Mouse (Mus musculus): Measurements from ENCODE around the gene Ly6g6e. TPM values are rescaled to one million over a fixed set of nuclear protein-coding genes. Genes with fewer than 3 reads are reported as not detected.

Gene Ly6g6e
- polyA plus RNA-seq, 1 experiment, result not detected

GRCm38 (mm10) chr17:35066084-35066483 is 10.6 kb upstream of the Ly6g6e start, which contains the start of gene Mpig6b:
Gene Mpig6b, minus strand, starts transcription at chr17:35066184.
- Histone ChIP-seq H3K4me3 (ENCODE audit: insufficient read depth, poor library complexity, severe bottlenecking) (no peak within 1 kb of the TSS), H3K79me3 (ENCODE audit: low read depth) (no peaks in the 10 kb centered on the region), H3ac (ENCODE audit: control insufficient read depth, insufficient read length, low read depth) (no peak within 1 kb of the TSS), H3K79me2 (ENCODE audit: control insufficient read depth, insufficient read depth) (no peaks in the 10 kb centered on the region), H3K27me3 (ENCODE audit: control insufficient read depth, insufficient read depth, insufficient read length) (peaks cover 3% of the 10 kb centered on the region), H3K36me3 (ENCODE audit: control insufficient read depth, insufficient read depth) (peaks cover 7% of the 10 kb centered on the region)
- TF ChIP-seq CEBPB (IDR thresholded peaks at IDR 0.05; ENCODE audit: low read depth) (no peak), MYOD1 (IDR thresholded peaks at IDR 0.05; ENCODE audit: control insufficient read depth, insufficient read length, low read depth) (no peak), FOSL1 (IDR thresholded peaks at IDR 0.05; ENCODE audit: insufficient read depth, low read length, poor library complexity, severe bottlenecking) (no peak), MYOG (IDR thresholded peaks at IDR 0.05; ENCODE audit: control insufficient read depth, extremely low read depth, insufficient read length) (no peak), USF1 (IDR thresholded peaks at IDR 0.05; ENCODE audit: low read depth) (no peak), MAX (IDR thresholded peaks at IDR 0.05) (no peak), CTCF (IDR thresholded peaks at IDR 0.05; ENCODE audit: control insufficient read depth, insufficient read depth, insufficient read length) (no peak)

- Histone ChIP-seq H3ac (ENCODE audit: control insufficient read depth, insufficient read length, low read depth) (no peak overlapping the region), H3K27me3 (ENCODE audit: control insufficient read depth, insufficient read depth, insufficient read length) (peaks cover 3% of the 10 kb centered on the region), H3K79me2 (ENCODE audit: control insufficient read depth, insufficient read depth) (no peaks in the 10 kb centered on the region), H3K36me3 (ENCODE audit: control insufficient read depth, insufficient read depth) (no peaks in the 10 kb centered on the region), H3K79me3 (ENCODE audit: low read depth) (no peaks in the 10 kb centered on the region), H3K4me3 (ENCODE audit: insufficient read depth, poor library complexity, severe bottlenecking) (no peak overlapping the region)
- TF ChIP-seq CEBPB (IDR thresholded peaks at IDR 0.05; ENCODE audit: low read depth) (no peak), CTCF (IDR thresholded peaks at IDR 0.05; ENCODE audit: control insufficient read depth, insufficient read depth, insufficient read length) (no peak), FOSL1 (IDR thresholded peaks at IDR 0.05; ENCODE audit: insufficient read depth, low read length, poor library complexity, severe bottlenecking) (no peak), MYOG (IDR thresholded peaks at IDR 0.05; ENCODE audit: control insufficient read depth, extremely low read depth, insufficient read length) (no peak), MAX (IDR thresholded peaks at IDR 0.05) (no peak), USF1 (IDR thresholded peaks at IDR 0.05; ENCODE audit: low read depth) (no peak), MYOD1 (IDR thresholded peaks at IDR 0.05; ENCODE audit: control insufficient read depth, insufficient read length, low read depth) (no peak)
These were observed 8.3 kb upstream of the Ly6g6e start for GRCm38 (mm10) chr17:35068213-35068914.

GRCm38 (mm10) chr17:35070556-35071229 is 6.0 kb upstream of the Ly6g6e start:
- Histone ChIP-seq H3ac (ENCODE audit: control insufficient read depth, insufficient read length, low read depth) (no peak overlapping the region), H3K79me2 (ENCODE audit: control insufficient read depth, insufficient read depth) (no peaks in the 10 kb centered on the region), H3K79me3 (ENCODE audit: low read depth) (no peaks in the 10 kb centered on the region), H3K27me3 (ENCODE audit: control insufficient read depth, insufficient read depth, insufficient read length) (peaks cover 3% of the 10 kb centered on the region), H3K36me3 (ENCODE audit: control insufficient read depth, insufficient read depth) (no peaks in the 10 kb centered on the region), H3K4me3 (ENCODE audit: insufficient read depth, poor library complexity, severe bottlenecking) (no peak overlapping the region)
- TF ChIP-seq CEBPB (IDR thresholded peaks at IDR 0.05; ENCODE audit: low read depth) (no peak), FOSL1 (IDR thresholded peaks at IDR 0.05; ENCODE audit: insufficient read depth, low read length, poor library complexity, severe bottlenecking) (no peak), MYOD1 (IDR thresholded peaks at IDR 0.05; ENCODE audit: control insufficient read depth, insufficient read length, low read depth) (no peak), MAX (IDR thresholded peaks at IDR 0.05) (no peak), MYOG (IDR thresholded peaks at IDR 0.05; ENCODE audit: control insufficient read depth, extremely low read depth, insufficient read length) (no peak), USF1 (IDR thresholded peaks at IDR 0.05; ENCODE audit: low read depth) (no peak), CTCF (IDR thresholded peaks at IDR 0.05; ENCODE audit: control insufficient read depth, insufficient read depth, insufficient read length) (no peak)

GRCm38 (mm10) chr17:35071454-35071853 is 5.2 kb upstream of the Ly6g6e start:
- H3K36me3 ChIP-seq (ENCODE audit: control insufficient read depth, insufficient read depth), result no peaks in the 10 kb centered on the region
- no peaks in the 10 kb centered on the region for H3K79me2 ChIP-seq (ENCODE audit: control insufficient read depth, insufficient read depth)
- peaks cover 3% of the 10 kb centered on the region for H3K27me3 ChIP-seq (ENCODE audit: control insufficient read depth, insufficient read depth, insufficient read length)
- no peaks in the 10 kb centered on the region for H3K79me3 ChIP-seq (ENCODE audit: low read depth)
- TF ChIP-seq USF1 (IDR thresholded peaks at IDR 0.05; ENCODE audit: low read depth), result no peak
- H3ac ChIP-seq (ENCODE audit: control insufficient read depth, insufficient read length, low read depth), result no peak overlapping the region
- H3K4me3 ChIP-seq (ENCODE audit: insufficient read depth, poor library complexity, severe bottlenecking), result no peak overlapping the region

DNA sequence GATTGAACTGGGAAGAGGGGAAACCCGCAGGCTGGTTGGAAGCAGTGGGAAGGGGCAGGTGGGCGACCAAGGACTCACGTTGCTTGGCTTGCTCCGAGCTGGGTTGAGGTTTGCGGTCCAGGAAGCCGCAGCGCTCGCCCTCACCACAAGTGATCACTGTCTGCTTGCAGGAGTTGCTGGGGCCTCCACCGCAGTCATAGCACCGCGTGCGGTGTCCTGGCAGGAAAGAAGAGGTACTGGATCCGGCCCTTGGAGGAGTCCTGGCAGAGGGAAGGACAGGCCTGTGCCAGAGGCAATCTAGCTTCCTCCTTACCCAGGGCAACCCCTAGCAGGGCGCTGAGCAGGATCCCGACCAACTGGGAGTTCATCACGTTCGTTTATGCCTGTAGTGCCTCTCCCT is 2.6 kb upstream of the Ly6g6e start:
- H3K79me2 ChIP-seq (ENCODE audit: control insufficient read depth, insufficient read depth), result no peaks in the 10 kb centered on the region
- H3K36me3 ChIP-seq (ENCODE audit: control insufficient read depth, insufficient read depth), result no peaks in the 10 kb centered on the region
- H3K27me3 ChIP-seq (ENCODE audit: control insufficient read depth, insufficient read depth, insufficient read length), result peaks cover 17% of the 10 kb centered on the region
- TF ChIP-seq MAX (IDR thresholded peaks at IDR 0.05) (no peak), MYOD1 (IDR thresholded peaks at IDR 0.05; ENCODE audit: control insufficient read depth, insufficient read length, low read depth) (no peak), MYOG (IDR thresholded peaks at IDR 0.05; ENCODE audit: control insufficient read depth, extremely low read depth, insufficient read length) (no peak), CTCF (IDR thresholded peaks at IDR 0.05; ENCODE audit: control insufficient read depth, insufficient read depth, insufficient read length) (no peak), CEBPB (IDR thresholded peaks at IDR 0.05; ENCODE audit: low read depth) (no peak)
- no peaks in the 10 kb centered on the region for H3K79me3 ChIP-seq (ENCODE audit: low read depth)
- no peak overlapping the region for H3K4me3 ChIP-seq (ENCODE audit: insufficient read depth, poor library complexity, severe bottlenecking)
- no peak overlapping the region for H3ac ChIP-seq (ENCODE audit: control insufficient read depth, insufficient read length, low read depth)
